Mouse (Mus musculus): ENCODE results near the gene Vps53.

GRCm38 (mm10) chr11:76093610-76094009 is 85.8 kb downstream of the Vps53 start:
- TF ChIP-seq CTCF (IDR thresholded peaks at IDR 0.05; ENCODE audit: low read depth) (no peak), EP300 (IDR thresholded peaks at IDR 0.05; ENCODE audit: low read depth) (no peak)

Data from liver, embryonic 14.5 days (tissue).